Mouse (Mus musculus): ENCODE measurements around the gene Tbc1d10c.
A peak's percentile ranks its signal among the peaks of the same experiment; 100 is the strongest.

Gene Tbc1d10c

GRCm38 (mm10) chr19:4192251-4192985, 1.3 kb upstream of the Tbc1d10c start:
- DNase-seq (ENCODE audit: low spot score in 2 of 2) = no peak

- DNase-seq (ENCODE audit: low spot score in 2 of 2) = peak; percentile 99 to 100
Observed at GRCm38 (mm10) chr19:4191528-4192250, 605 bp upstream of the Tbc1d10c start, which contains the start of gene Ppp1ca. Gene Ppp1ca (plus strand): TSS chr19:4192065.

DNA sequence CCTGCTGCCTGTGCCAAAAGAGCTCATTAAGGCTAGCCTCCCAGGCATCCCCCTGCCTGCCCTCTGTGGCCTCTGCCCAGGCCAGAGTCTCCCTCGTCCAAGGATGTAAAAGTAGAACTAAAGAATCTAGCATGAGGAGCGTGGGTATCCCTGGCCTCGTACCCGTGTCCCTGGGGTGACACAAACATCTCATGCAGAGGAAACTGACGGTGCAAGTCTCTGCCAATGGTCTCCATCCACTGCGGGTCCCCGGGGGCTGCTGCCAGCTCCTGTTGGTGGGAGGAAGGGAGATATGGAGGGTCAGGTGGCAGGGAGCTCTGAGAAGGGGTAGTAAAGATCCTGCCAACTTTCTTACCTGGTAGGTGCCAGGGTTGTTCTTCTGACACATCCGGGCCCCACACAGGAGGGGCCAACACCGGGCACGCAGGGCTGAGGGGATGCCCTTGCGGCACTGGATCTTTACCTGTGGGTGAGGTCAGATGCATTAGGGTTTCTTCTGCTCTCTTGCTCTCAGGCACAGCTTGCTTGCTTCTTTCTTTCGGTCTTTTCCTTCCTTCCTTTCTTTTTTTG, 1.9 kb downstream of the Tbc1d10c start:
- DNase-seq (ENCODE audit: low spot score in 2 of 2) = no peak

- DNase-seq (ENCODE audit: low spot score in 2 of 2) = no peak
Observed at GRCm38 (mm10) chr19:4187303-4187702, 3.8 kb downstream of the Tbc1d10c start.

GRCm38 (mm10) chr19:4184976-4185975, 5.8 kb downstream of the Tbc1d10c start:
- DNase-seq (ENCODE audit: low spot score in 2 of 2) = peak; percentile 63 to 78

- no peak for DNase-seq (ENCODE audit: low spot score in 2 of 2)
Observed at GRCm38 (mm10) chr19:4183689-4184088, 7.4 kb downstream of the Tbc1d10c start.

DNA sequence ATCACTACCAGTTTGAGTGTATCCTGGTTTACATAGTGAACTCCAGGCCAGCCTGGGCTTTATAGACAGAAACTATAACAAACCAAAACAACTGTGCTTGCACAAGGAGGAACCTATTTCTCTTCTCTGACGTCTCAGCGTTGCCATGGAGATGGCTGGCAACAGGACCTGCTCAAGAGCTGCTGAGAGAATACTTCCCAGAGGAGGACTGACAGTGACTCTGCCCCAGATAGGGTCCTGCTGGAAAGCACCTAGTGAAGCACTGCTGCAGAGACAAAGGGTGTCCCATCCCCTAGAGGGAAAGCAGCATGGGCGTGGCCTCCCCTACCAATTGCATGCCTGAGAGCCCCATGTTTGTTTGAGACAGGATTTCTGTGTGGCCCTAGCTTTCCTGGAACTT, 9.2 kb downstream of the Tbc1d10c start:
- peak in 1 of 2 experiments; percentile 48 for DNase-seq (ENCODE audit: low spot score in 2 of 2)

DNA sequence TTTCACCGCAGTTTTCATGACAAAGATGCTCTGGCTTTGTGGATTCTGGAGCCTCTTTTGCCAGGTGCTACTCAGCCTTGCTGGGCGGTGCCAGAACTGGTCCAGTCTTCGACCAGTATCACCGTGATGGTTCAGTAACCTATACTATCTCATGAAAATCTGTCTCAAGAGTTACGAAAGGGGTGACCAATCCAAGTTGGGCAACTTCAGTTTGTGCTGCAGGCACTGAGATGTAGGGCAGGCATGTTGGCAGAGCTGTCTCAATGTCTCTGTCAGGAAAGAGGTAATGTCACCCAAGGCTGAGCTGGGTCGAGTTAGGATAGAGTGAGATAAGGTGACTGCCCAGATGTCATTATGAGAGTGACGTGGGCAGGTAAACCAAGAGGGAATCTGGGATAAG, 10.7 kb downstream of the Tbc1d10c start:
- no peak for DNase-seq (ENCODE audit: low spot score in 2 of 2)

DNA sequence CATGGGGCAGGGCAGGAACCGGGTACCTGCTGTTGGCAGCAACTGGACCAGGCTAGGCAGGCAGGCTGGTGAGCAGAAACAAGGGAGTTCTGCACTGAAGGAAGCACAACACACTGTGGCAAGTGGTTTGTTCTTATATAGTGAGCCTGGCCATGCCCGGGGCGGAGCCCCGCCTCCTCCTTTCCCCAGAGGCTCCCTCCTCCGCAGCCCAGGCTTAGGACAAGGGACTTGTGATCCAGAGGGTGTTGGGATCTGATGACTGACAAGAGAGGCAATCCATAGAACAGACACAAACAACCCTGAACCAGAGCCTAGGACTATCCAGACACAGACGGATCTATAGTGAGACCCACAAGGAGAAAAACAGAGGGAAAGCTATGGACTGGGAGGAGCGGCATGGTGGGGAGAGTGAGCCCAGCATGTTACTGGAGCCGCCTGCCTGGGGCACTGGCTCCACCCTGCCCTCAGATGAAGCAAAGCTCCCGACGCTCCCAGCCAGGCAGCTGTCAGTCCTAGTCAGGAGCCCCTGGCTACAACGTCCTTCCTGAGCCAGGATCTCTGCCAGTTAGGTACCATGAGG, 15.6 kb downstream of the Tbc1d10c start, which contains the start of gene Carns1:
Gene Carns1, minus strand, starts transcription at position 112 of the 580 bp plus-strand sequence.
- DNase-seq (ENCODE audit: low spot score in 2 of 2) = no peak

DNA sequence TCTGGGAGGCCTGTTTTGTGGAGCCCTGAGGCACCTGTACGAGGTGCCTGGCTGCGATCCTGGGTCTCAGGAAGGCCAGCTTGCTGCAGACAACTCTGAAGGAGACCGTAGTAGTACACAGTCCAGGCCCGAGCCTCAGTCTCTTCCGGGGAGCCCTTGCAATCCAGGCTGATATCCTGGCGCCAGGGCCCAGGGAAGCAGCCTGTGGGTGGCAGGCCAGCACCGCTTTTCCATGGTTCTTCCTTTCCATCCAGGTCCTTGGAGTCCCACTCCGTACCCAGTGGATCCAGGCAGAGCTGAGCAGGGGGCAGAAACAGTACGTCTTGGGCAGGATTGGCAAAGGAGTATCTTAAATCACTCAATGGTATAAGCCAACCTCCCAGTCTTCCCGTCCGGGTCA, 18.2 kb downstream of the Tbc1d10c start:
- no peak for DNase-seq (ENCODE audit: low spot score in 2 of 2)

GRCm38 (mm10) chr19:4171393-4172290, 19.4 kb downstream of the Tbc1d10c start:
- peak in 1 of 2 experiments; percentile 72 for DNase-seq (ENCODE audit: low spot score in 2 of 2)

DNA sequence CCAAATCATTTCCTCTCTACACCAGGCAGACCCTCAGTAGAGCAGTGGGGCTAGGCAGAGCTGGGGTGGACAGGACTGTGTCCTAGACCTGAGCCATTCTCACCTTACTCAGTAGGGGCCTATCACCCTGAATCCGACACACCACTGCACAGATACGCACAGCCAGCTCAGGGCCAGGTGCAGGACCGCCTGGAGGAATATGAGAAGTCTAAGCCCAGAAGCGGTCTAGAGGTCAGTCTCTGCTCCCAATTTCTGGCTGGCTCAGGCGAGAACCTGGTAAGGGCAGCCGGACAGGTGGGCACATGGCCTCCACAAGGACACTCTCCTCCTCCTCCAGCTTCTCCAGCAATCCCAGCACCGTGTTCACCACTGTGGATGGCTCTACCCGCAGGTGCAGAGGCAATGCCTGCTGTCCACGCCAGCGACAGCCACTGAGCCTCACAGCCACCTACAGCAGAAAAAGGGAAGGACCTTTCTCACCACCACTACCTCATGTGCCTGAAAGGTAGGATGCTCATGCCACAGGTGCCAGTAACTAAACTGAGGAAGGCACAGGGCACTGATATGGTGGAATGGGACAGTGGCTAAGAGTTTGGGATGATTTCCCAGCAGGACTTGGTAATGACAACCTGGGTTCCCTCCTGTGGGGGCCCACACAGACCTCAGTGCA, 20.2 kb downstream of the Tbc1d10c start:
- no peak for DNase-seq (ENCODE audit: low spot score in 2 of 2)

- DNase-seq (ENCODE audit: low spot score in 2 of 2) = no peak
Observed at GRCm38 (mm10) chr19:4169810-4170209, 21.3 kb downstream of the Tbc1d10c start.

DNA sequence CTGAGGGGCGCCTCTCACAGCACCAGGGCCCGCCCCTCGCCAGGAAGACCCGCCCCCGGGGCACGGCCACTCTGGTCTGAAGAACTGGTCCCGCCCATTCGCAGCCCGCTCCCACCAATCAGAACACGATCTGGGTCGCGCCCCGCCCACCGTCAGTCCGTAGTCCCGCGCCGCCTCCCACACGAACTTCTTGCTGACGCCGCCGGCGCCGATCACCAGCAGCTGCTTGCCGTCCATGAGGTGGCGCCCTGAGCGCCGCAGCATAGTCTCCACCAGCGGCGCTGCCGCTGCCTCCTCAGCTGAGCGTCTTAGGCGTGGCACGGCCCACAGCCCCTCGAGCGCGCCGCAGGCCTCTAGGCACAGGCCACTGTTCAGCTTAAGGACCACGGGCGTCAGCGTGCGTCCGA, 21.7 kb downstream of the Tbc1d10c start:
- peak; percentile 100 for DNase-seq (ENCODE audit: low spot score in 2 of 2)

- no peak for DNase-seq (ENCODE audit: low spot score in 2 of 2)
Observed at GRCm38 (mm10) chr19:4166678-4167476, 24.2 kb downstream of the Tbc1d10c start.

GRCm38 (mm10) chr19:4164721-4165120, 26.4 kb downstream of the Tbc1d10c start:
- DNase-seq (ENCODE audit: low spot score in 2 of 2) = no peak

DNA sequence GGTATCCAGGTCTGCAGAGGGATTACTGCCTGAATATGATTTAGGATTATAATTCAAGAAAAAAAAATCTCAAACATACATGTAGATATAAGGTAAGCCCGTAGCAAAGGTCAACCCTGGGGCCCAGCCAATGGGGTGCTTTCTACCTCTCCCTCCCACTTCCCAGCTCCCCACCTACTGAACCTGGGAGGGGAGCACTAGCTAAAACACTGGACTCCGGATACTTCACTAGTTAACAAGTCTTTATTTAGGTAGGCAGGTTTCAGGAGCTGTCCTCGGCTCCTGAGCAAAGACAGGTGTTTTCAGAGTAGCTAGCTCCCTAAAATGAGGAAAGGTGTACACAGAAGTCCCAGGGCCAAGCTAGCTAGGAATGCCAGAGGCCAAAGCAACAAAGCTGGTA, 27.0 kb downstream of the Tbc1d10c start:
- DNase-seq (ENCODE audit: low spot score in 2 of 2) = no peak

GRCm38 (mm10) chr19:4163543-4163887, 27.6 kb downstream of the Tbc1d10c start:
- DNase-seq (ENCODE audit: low spot score in 2 of 2) = no peak
